Mouse (Mus musculus) thymus, adult 2 months (tissue): ENCODE results near the gene Cd302. TPM values are rescaled to one million over a fixed set of nuclear protein-coding genes. Genes with fewer than 3 reads are reported as not detected.

Experiments
- DNase-seq: peaks from one replicate; pipeline ENCODE4 v3.0.0; 2021
- H3K27ac ChIP-seq: fragments of 200-500 bp; 2 replicates; pipeline ENCODE4 v1.5.1; 2012; ENCODE audit warnings: low read length, control low read depth; ENCODE audit not compliant: control insufficient read depth, insufficient read depth
- H3K27me3 ChIP-seq: fragments of 200-500 bp; 2 replicates; pipeline ENCODE4 v1.6.1; 2012; ENCODE audit warnings: mild to moderate bottlenecking, low read length, moderate library complexity, mixed read lengths; ENCODE audit not compliant: control insufficient read depth, insufficient read depth
- H3K36me3 ChIP-seq: fragments of 200-500 bp; 2 replicates; pipeline ENCODE4 v1.6.1; 2012; ENCODE audit warnings: mild to moderate bottlenecking, low read length, moderate library complexity; ENCODE audit not compliant: control insufficient read depth, insufficient read depth
- H3K4me1 ChIP-seq: fragments of 200-500 bp; replicated peaks from 2 replicates; pipeline ENCODE4 v1.6.1; 2012; ENCODE audit warnings: low read length; ENCODE audit not compliant: control insufficient read depth, insufficient read depth
- H3K4me3 ChIP-seq: fragments of 200-500 bp; 2 replicates; pipeline ENCODE4 v1.5.1; 2012; ENCODE audit warnings: mild to moderate bottlenecking, low read length, control low read depth, moderate library complexity; ENCODE audit not compliant: control insufficient read depth, insufficient read depth
- CTCF ChIP-seq: fragments of 200-500 bp; IDR thresholded peaks from 2 replicates; pipeline ENCODE4 v1.5.1; 2012; ENCODE audit warnings: mild to moderate bottlenecking, control low read depth, low read length, moderate library complexity, borderline replicate concordance; ENCODE audit not compliant: control insufficient read depth, poor library complexity, insufficient read depth; ENCODE audit errors: extremely low read depth
- POLR2A ChIP-seq: fragments of 200-500 bp; IDR thresholded peaks from 2 replicates; pipeline ENCODE4 v1.6.1; 2012; ENCODE audit warnings: mild to moderate bottlenecking, low read length, control low read depth, moderate library complexity; ENCODE audit not compliant: control insufficient read depth, poor library complexity, insufficient read depth; ENCODE audit errors: extremely low read depth
- WGBS: fragments of 180-500 bp; shearing (Covaris S2); methylation state at CpG from one replicate; pipeline ENCODE4 v1.1.7; 2018; 5-methylcytosine and 5-hydroxymethylcytosine counted together
- polyA plus RNA-seq: library from polyadenylated mRNA; depleted of rRNA; stranded (reverse); fragments of >200 nt; gene quantifications from 2 replicates; pipeline ENCODE4 v1.2.3, GENCODE M21; 2012; rRNA removed

Cd302 gene
- polyA plus RNA-seq = 5.8 and 7.4 TPM in 2 replicates

GRCm38 (mm10) chr2:60284467-60284821 is at the start of gene Cd302:
Gene Cd302 (minus strand): TSS chr2:60284488.
- DNase-seq = no peak
- Histone ChIP-seq H3K4me3 (peak within 1 kb of the TSS; percentile 43), H3K27me3 (peaks cover 6% of the 10 kb centered on the region; the same call in 1 of the 2 replicates), H3K27ac (no peak within 1 kb of the TSS), H3K4me1 (peaks cover 7% of the 10 kb centered on the region; the same call in 1 of the 2 replicates), H3K36me3 (no peaks in the 10 kb centered on the region)
- TF ChIP-seq POLR2A (no peak), CTCF (no peak)
- WGBS = 39% methylated on average over 4 of the region's 4 CpGs

GRCm38 (mm10) chr2:60328641-60329040 is 44.4 kb upstream of the Cd302 start:
- no peak for DNase-seq
- H3K36me3 ChIP-seq = peaks cover 6% of the 10 kb centered on the region; the same call in 1 of the 2 replicates
- WGBS = 96% methylated on average over 10 of the region's 10 CpGs
- no peak overlapping the region for H3K27ac ChIP-seq
- no peaks in the 10 kb centered on the region for H3K27me3 ChIP-seq
- H3K4me1 ChIP-seq = no peaks in the 10 kb centered on the region
- H3K4me3 ChIP-seq = no peak overlapping the region
- no peak for TF ChIP-seq CTCF

GRCm38 (mm10) chr2:60327581-60327980 is 43.3 kb upstream of the Cd302 start:
- H3K36me3 ChIP-seq = peaks cover 6% of the 10 kb centered on the region; the same call in 1 of the 2 replicates
- no peak overlapping the region for H3K4me3 ChIP-seq
- no peak for DNase-seq
- H3K27me3 ChIP-seq = no peaks in the 10 kb centered on the region
- TF ChIP-seq POLR2A = no peak
- no peak for TF ChIP-seq CTCF
- no peaks in the 10 kb centered on the region for H3K4me1 ChIP-seq
- WGBS = 94% methylated on average over 11 of the region's 11 CpGs
- no peak overlapping the region for H3K27ac ChIP-seq

- Histone ChIP-seq H3K4me3 (no peak overlapping the region), H3K4me1 (no peaks in the 10 kb centered on the region), H3K36me3 (peaks cover 6% of the 10 kb centered on the region; the same call in 1 of the 2 replicates), H3K27ac (no peak overlapping the region), H3K27me3 (no peaks in the 10 kb centered on the region)
- TF ChIP-seq POLR2A (no peak), CTCF (no peak)
- WGBS = 87% methylated on average over 7 of the region's 7 CpGs
- no peak for DNase-seq
Observed at GRCm38 (mm10) chr2:60326948-60327347, 42.7 kb upstream of the Cd302 start.

- DNase-seq = peak; percentile 14
- Histone ChIP-seq H3K4me1 (no peaks in the 10 kb centered on the region), H3K36me3 (peaks cover 6% of the 10 kb centered on the region; the same call in 1 of the 2 replicates), H3K27ac (no peak overlapping the region), H3K27me3 (no peaks in the 10 kb centered on the region), H3K4me3 (no peak overlapping the region)
- TF ChIP-seq CTCF = no peak
- TF ChIP-seq POLR2A = no peak
- WGBS = 83% methylated on average over 5 of the region's 5 CpGs
Observed at GRCm38 (mm10) chr2:60323411-60323810, 39.1 kb upstream of the Cd302 start.

- no peak overlapping the region for H3K4me3 ChIP-seq
- H3K27me3 ChIP-seq = no peaks in the 10 kb centered on the region
- 89% methylated on average over 6 of the region's 6 CpGs for WGBS
- H3K4me1 ChIP-seq = no peaks in the 10 kb centered on the region
- no peaks in the 10 kb centered on the region; the same call in 1 of the 2 replicates for H3K36me3 ChIP-seq
- DNase-seq = no peak
- TF ChIP-seq CTCF (no peak), POLR2A (no peak)
- H3K27ac ChIP-seq = no peak overlapping the region
Observed at GRCm38 (mm10) chr2:60322031-60322726, 37.9 kb upstream of the Cd302 start.
